Mouse (Mus musculus) midbrain, embryonic 16.5 days (tissue): ENCODE measurements around the gene Amd1. TPM values are rescaled to one million over a fixed set of nuclear protein-coding genes. Genes with fewer than 3 reads are reported as not detected.

ENCODE experiments used
- ATAC-seq: fragments of 200-750 bp; cut with Nextera tagmentation; 2 replicates; pipeline ENCODE4 v1.8.0; 2017; ENCODE audit warnings: moderate TSS enrichment
- H3K27ac ChIP-seq: fragments of 300-500 bp; sonication (generic); 2 replicates; pipeline ENCODE4 v1.5.1; 2014; ENCODE audit warnings: mild to moderate bottlenecking, low read length, mixed read lengths
- H3K27me3 ChIP-seq: fragments of 300-500 bp; sonication (generic); 2 replicates; pipeline ENCODE4 v1.6.1; 2014; ENCODE audit warnings: low read depth, low read length, mixed read lengths; ENCODE audit not compliant: control insufficient read depth, insufficient read depth
- H3K36me3 ChIP-seq: fragments of 300-500 bp; sonication (generic); 2 replicates; pipeline ENCODE4 v1.6.1; 2014; ENCODE audit warnings: mild to moderate bottlenecking, low read length, moderate library complexity, mixed read lengths; ENCODE audit not compliant: control insufficient read depth, insufficient read depth
- H3K4me1 ChIP-seq: fragments of 300-500 bp; sonication (generic); 2 replicates; pipeline ENCODE4 v1.6.1; 2014; ENCODE audit warnings: mild to moderate bottlenecking, low read length, mixed read lengths; ENCODE audit not compliant: control insufficient read depth, insufficient read depth
- H3K4me2 ChIP-seq: fragments of 300-500 bp; sonication (generic); 2 replicates; pipeline ENCODE4 v1.6.1; 2014; ENCODE audit warnings: mild to moderate bottlenecking, low read length, mixed read lengths
- H3K4me3 ChIP-seq: fragments of 300-500 bp; sonication (generic); 2 replicates; pipeline ENCODE4 v1.5.1; 2014; ENCODE audit warnings: low read depth, mild to moderate bottlenecking, low read length, moderate library complexity, mixed read lengths
- H3K9ac ChIP-seq: fragments of 300-500 bp; sonication (generic); 2 replicates; pipeline ENCODE4 v1.6.1; 2014; ENCODE audit warnings: low read depth, low read length, mixed read lengths
- H3K9me3 ChIP-seq: fragments of 300-500 bp; sonication (generic); replicated peaks from 2 replicates; pipeline ENCODE4 v1.6.1; 2014; ENCODE audit warnings: mild to moderate bottlenecking, low read length, mixed read lengths; ENCODE audit not compliant: control insufficient read depth, poor library complexity, severe bottlenecking
- WGBS: fragments of 180-500 bp; shearing (Covaris S2); extraction: QIAGEN DNeasy Blood & Tissue Kit; methylation state at CpG from one replicate; pipeline ENCODE4 v1.1.7; 2014; 5-methylcytosine and 5-hydroxymethylcytosine counted together
- polyA plus RNA-seq: library from polyadenylated mRNA; unstranded; fragments of >200 nt; fragmentation: Nextera tagmentation; extraction: Ambion mirVana; gene quantifications from 2 replicates; pipeline ENCODE4 v1.2.1, GENCODE M21; 2015

Gene Amd1
- polyA plus RNA-seq, 1 experiment from 2014 or later, result 41.9 TPM

DNA sequence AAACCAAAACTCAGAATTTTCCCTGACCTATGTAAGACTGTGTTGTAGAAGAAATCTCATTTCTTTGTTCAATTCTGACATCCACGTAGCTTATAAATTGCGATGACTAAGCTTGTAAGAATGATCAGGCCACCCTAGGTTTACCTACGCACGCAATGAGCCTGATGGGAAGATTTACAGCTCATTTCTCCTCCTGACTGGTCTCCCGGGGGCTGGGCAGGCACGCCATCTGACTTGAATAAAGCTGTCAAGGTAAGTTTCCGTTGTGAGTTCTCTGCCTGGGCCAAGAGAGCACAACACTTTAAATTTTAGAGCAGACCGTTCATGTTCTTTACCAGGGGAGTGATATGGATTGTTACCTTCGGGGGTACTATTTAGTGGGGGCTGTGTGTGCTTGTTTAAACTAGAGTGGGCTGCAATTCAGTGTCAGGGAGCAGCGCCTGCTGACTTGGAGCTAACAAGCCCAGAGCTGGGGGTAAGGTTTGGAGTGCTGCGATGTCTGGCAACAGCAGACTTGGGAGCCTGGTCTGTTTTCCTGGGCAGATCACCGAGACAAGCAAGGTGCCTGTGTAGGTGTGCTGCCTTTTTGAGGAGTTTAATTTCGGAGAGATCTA lies 37.5 kb upstream of the Amd1 start, which contains the start of gene Cdk19:
TSS of gene Cdk19 (plus strand) at position 214 of the 614 bp plus-strand sequence.
- H3K4me1 ChIP-seq, result no peaks in the 10 kb centered on the region
- H3K36me3 ChIP-seq, result no peaks in the 10 kb centered on the region
- ATAC-seq, result no peak
- no peak within 1 kb of the TSS for H3K4me3 ChIP-seq
- H3K27me3 ChIP-seq, result no peaks in the 10 kb centered on the region
- WGBS, result 47% methylated on average over 13 of the region's 13 CpGs
- no peak within 1 kb of the TSS for H3K4me2 ChIP-seq
- H3K27ac ChIP-seq, result no peak within 1 kb of the TSS
- no peak within 1 kb of the TSS for H3K9ac ChIP-seq
- H3K9me3 ChIP-seq, result no peaks in the 10 kb centered on the region

DNA sequence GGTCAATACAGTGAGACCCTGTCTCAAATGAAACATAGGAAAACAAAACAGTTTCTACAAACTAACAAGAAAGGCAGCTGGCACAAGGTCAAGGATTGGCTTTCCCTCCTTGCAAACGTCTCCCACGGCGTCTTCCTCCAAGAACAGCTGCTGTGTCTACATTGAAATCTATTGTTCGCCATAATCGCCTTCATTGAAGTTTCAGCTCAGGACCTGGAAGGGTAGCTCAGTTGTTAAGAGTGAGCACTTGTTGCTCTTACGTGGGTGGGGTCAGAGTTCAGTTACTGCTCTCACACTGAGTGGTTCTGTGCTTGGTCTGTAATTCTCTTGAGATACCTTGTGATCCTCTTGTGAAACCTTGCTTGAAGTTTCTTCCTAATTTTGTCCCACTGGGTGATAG lies 30.9 kb upstream of the Amd1 start:
- H3K4me2 ChIP-seq, result no peak overlapping the region
- H3K9ac ChIP-seq, result no peak overlapping the region
- H3K36me3 ChIP-seq, result no peaks in the 10 kb centered on the region
- H3K27me3 ChIP-seq, result no peaks in the 10 kb centered on the region
- no peak overlapping the region for H3K4me3 ChIP-seq
- WGBS, result 65% methylated on average over 6 of the region's 6 CpGs
- no peaks in the 10 kb centered on the region for H3K9me3 ChIP-seq
- no peak for ATAC-seq
- no peaks in the 10 kb centered on the region for H3K4me1 ChIP-seq
- H3K27ac ChIP-seq, result no peak overlapping the region

DNA sequence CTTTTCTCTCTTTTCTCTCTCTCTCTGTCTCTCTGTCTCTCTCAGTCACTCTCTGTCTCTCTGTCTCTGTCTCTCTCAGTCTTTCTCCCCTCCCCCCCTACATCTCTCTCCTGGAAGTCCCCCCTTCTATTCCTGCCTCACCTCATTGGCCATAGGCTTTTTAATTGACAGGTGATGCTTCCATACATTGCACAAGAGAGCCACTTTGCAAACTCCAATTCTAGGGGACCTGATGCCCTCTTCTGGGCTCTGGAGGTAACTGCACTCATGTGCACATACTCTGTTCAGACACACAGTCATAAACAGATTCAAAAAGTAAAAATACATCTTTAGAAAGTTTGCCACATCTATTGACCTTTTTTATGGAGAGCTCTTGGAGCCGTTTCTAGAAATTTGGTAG lies 28.3 kb upstream of the Amd1 start:
- no peak overlapping the region for H3K9ac ChIP-seq
- H3K27ac ChIP-seq, result no peak overlapping the region
- H3K4me2 ChIP-seq, result no peak overlapping the region
- no peak for ATAC-seq
- no peaks in the 10 kb centered on the region for H3K36me3 ChIP-seq
- no peaks in the 10 kb centered on the region for H3K9me3 ChIP-seq
- no peaks in the 10 kb centered on the region for H3K27me3 ChIP-seq
- no peaks in the 10 kb centered on the region for H3K4me1 ChIP-seq
- 78% methylated on average over 1 of the region's 1 CpGs for WGBS
- H3K4me3 ChIP-seq, result no peak overlapping the region

DNA sequence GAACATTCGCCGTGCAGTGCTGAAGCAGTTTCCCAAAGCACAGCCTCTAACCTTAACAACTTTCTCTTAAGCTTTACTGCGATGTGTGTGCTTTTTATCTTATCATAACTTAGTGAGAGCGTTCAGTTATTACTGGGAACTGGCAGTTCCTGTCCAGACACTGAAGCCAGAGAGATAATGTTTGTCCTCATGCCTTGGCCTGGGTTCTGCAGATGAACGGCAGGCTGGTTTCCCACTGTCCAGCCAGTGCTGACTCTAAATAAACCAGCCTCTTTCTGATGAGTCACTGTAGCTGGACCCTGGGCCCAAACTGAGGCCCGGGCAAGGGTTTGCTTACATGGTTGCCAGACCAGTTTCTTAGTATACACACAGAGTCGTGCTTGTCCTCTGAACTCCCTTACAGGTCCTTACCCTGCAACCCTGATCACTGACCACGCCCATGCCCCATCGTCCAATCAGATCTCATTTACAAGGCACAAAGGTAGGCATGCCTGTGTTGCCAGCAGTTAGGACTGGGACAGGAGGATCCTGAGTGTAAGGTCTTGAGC lies 26.1 kb upstream of the Amd1 start:
- Histone ChIP-seq H3K27me3 (no peaks in the 10 kb centered on the region), H3K9me3 (no peaks in the 10 kb centered on the region), H3K4me3 (no peak overlapping the region), H3K4me2 (no peak overlapping the region), H3K9ac (no peak overlapping the region), H3K4me1 (no peaks in the 10 kb centered on the region), H3K36me3 (no peaks in the 10 kb centered on the region), H3K27ac (no peak overlapping the region)
- ATAC-seq, result no peak
- WGBS, result 85% methylated on average over 9 of the region's 9 CpGs

DNA sequence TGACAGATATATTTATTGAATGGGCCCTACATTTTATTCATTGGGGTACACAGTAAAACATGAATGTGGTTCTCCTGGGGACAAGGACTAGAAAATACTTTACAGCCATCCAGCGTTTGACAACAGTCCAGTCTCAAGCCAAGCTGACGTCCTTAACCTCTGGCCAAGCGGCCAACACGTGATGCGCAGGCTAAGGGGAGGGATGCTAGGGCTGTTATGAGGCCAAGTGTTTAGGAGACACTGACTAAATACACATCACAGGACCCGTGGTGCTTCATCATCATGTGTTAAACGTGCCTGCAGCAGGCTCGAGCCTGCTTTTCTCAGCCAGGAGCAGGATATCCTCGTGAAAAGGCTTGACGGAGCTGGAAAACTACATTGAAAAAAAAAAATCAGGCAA lies 18.3 kb upstream of the Amd1 start:
- no peaks in the 10 kb centered on the region for H3K9me3 ChIP-seq

DNA sequence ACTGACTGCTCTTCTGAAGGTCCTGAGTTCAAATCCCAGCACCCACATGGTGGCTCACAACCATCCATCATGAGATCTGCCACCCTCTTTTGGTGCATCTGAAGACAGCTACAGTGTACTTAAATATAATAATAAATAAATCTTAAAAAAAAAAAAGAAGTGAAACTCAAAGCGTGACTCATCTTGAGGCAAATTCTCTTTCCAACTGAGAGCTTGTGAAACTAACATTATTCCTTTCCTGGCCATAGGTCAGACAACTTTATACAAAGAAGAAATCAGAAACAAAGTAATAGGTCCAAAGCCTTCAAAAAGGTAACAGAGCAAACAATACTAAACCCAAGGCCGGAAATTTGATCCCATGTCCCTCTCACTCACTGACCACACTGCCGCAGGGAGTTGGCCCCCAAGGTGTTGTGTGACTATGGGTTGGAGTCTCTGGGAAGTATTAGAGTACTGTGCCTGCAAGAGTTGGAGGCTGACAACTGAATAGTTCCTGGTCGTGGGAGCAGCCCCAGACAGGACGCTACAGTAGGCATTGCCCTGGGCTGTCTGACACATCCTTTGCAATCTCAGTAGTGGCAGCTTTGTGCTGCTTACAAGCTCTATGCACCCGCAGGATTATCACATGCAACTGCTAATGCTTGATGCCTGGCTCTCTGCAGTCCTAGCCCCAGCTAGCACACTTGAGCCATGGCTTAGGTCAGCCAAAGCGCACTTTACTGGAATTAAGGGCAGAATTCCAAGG lies 15.0 kb upstream of the Amd1 start:
- Histone ChIP-seq H3K4me3 (no peak overlapping the region), H3K27me3 (no peaks in the 10 kb centered on the region), H3K9ac (no peak overlapping the region), H3K36me3 (no peaks in the 10 kb centered on the region), H3K4me1 (no peaks in the 10 kb centered on the region), H3K27ac (no peak overlapping the region), H3K4me2 (no peak overlapping the region), H3K9me3 (no peaks in the 10 kb centered on the region)
- WGBS, result 67% methylated on average over 7 of the region's 7 CpGs
- no peak for ATAC-seq

More for the DNA sequence above, 18.3 kb upstream of the Amd1 start:
- Histone ChIP-seq H3K4me3 (no peak overlapping the region), H3K4me2 (no peak overlapping the region), H3K9ac (no peak overlapping the region), H3K36me3 (no peaks in the 10 kb centered on the region), H3K27ac (no peak overlapping the region), H3K4me1 (no peaks in the 10 kb centered on the region), H3K27me3 (no peaks in the 10 kb centered on the region)
- ATAC-seq, result no peak
- 95% methylated on average over 10 of the region's 10 CpGs for WGBS

DNA sequence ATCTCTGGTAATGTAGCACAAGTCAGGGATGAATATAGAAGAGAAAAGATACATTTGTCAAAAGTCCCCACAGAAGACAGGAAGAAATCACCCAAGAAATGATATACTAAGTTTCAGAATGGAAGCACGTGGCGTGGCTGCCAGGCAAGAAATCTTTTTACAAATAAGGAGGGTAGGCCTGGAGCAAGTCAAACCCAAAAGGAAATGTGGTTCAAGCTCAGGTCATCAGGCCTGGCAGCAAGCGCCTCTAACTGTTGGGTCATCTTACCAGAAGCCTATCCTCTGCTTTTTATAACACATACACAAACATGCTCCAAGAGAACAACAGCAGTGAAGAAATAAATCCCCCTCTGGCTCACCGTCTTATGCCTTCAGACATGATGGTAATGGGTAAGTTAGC lies 10.8 kb upstream of the Amd1 start:
- H3K4me3 ChIP-seq, result no peak overlapping the region
- no peak overlapping the region for H3K9ac ChIP-seq
- no peaks in the 10 kb centered on the region for H3K4me1 ChIP-seq
- no peak overlapping the region for H3K4me2 ChIP-seq
- ATAC-seq, result no peak
- H3K9me3 ChIP-seq, result no peaks in the 10 kb centered on the region
- no peaks in the 10 kb centered on the region for H3K27me3 ChIP-seq
- WGBS, result 93% methylated on average over 4 of the region's 4 CpGs
- no peaks in the 10 kb centered on the region for H3K36me3 ChIP-seq
- H3K27ac ChIP-seq, result no peak overlapping the region

DNA sequence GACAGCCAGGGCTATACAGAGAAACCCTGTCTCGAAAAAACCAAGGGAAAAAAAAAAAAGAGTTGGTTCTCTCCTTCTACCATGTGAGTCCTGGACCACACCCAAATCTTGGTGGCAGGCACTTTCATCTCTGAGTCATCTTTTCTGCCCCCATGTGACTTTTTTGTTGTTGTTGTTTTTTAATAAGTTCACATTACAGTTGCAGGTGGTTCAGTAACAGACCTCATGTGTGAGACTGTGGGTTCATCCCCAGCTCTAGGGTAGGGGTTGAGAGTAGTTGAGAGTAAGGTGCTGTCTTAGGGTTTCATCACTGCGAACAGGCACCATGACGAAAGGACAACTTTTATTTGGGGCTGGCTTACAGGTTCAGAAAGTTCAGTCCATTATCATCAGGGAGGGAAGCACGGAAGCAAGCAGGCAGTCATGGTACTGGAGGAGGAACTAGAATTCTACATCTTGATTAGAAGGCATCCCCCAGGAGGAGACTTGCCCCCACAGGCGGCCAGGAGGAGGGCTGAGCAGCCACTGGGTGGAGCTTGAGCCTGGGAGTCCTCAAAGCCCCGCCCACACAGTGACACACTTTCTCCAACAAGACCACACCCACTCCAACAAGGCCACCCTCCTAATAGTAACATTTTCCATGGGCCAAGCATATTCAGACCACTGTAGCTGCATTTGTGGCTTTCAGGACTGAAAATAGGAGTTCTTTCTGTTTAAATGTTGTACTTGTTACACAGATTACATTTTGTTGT lies 8.1 kb upstream of the Amd1 start:
- Histone ChIP-seq H3K9me3 (no peaks in the 10 kb centered on the region), H3K4me3 (no peak overlapping the region), H3K4me2 (no peak overlapping the region), H3K36me3 (no peaks in the 10 kb centered on the region), H3K9ac (no peak overlapping the region), H3K27ac (no peak overlapping the region), H3K27me3 (no peaks in the 10 kb centered on the region), H3K4me1 (no peaks in the 10 kb centered on the region)
- ATAC-seq, result no peak
- WGBS, result 54% methylated on average over 6 of the region's 6 CpGs
